Mouse (Mus musculus): Measurements from ENCODE around the gene Cdkn1b. TPM values are rescaled to one million over a fixed set of nuclear protein-coding genes. Genes with fewer than 3 reads are reported as not detected.

The Cdkn1b gene
- polyA plus RNA-seq, 1 experiment from 2014 or later = 13.9 TPM

GRCm38 (mm10) chr6:134924262-134924661 is 4.1 kb downstream of the Cdkn1b start:
- Histone ChIP-seq H3K36me3 (ENCODE audit: control insufficient read depth, insufficient read depth, low read length) (no peaks in the 10 kb centered on the region; the same call in 1 of the 2 replicates), H3K9me3 (replicated peaks; ENCODE audit: control insufficient read depth, low read length) (no peaks in the 10 kb centered on the region), H3K9ac (ENCODE audit: low read depth, low read length) (no peak overlapping the region), H3K4me1 (ENCODE audit: control insufficient read depth, insufficient read depth, low read length) (peaks cover 15% of the 10 kb centered on the region), H3K27ac (ENCODE audit: low read depth, low read length) (no peak overlapping the region), H3K4me2 (no peak overlapping the region), H3K4me3 (ENCODE audit: low read depth, low read length) (no peak overlapping the region), H3K27me3 (ENCODE audit: control insufficient read depth, insufficient read depth, low read length) (no peaks in the 10 kb centered on the region)
- no peak for ATAC-seq (replicated peaks; ENCODE audit: insufficient number of reproducible peaks, low FRiP score, low TSS enrichment)
- 71% methylated on average over 3 of the region's 3 CpGs for WGBS (ENCODE audit: insufficient replicate concordance)

- Histone ChIP-seq H3K4me1 (ENCODE audit: control insufficient read depth, insufficient read depth, low read length) (peaks cover 19% of the 10 kb centered on the region), H3K4me3 (ENCODE audit: low read depth, low read length) (no peak overlapping the region), H3K36me3 (ENCODE audit: control insufficient read depth, insufficient read depth, low read length) (no peaks in the 10 kb centered on the region; the same call in 1 of the 2 replicates), H3K9ac (ENCODE audit: low read depth, low read length) (no peak overlapping the region), H3K9me3 (replicated peaks; ENCODE audit: control insufficient read depth, low read length) (no peaks in the 10 kb centered on the region), H3K27ac (ENCODE audit: low read depth, low read length) (no peak overlapping the region), H3K27me3 (ENCODE audit: control insufficient read depth, insufficient read depth, low read length) (no peaks in the 10 kb centered on the region), H3K4me2 (no peak overlapping the region)
- no peak for ATAC-seq (replicated peaks; ENCODE audit: insufficient number of reproducible peaks, low FRiP score, low TSS enrichment)
- 73% methylated on average over 4 of the region's 4 CpGs for WGBS (ENCODE audit: insufficient replicate concordance)
These were observed 5.6 kb downstream of the Cdkn1b start for GRCm38 (mm10) chr6:134925673-134926337.

GRCm38 (mm10) chr6:134926338-134926705 is 6.1 kb downstream of the Cdkn1b start:
- ATAC-seq (replicated peaks; ENCODE audit: insufficient number of reproducible peaks, low FRiP score, low TSS enrichment) = no peak
- H3K36me3 ChIP-seq (ENCODE audit: control insufficient read depth, insufficient read depth, low read length) = no peaks in the 10 kb centered on the region; the same call in 1 of the 2 replicates
- H3K27me3 ChIP-seq (ENCODE audit: control insufficient read depth, insufficient read depth, low read length) = no peaks in the 10 kb centered on the region
- H3K27ac ChIP-seq (ENCODE audit: low read depth, low read length) = peak overlapping the region; percentile 97; the same call in 1 of the 2 replicates
- peak overlapping the region; percentile 97 for H3K4me2 ChIP-seq
- H3K9me3 ChIP-seq (replicated peaks; ENCODE audit: control insufficient read depth, low read length) = no peaks in the 10 kb centered on the region
- H3K4me3 ChIP-seq (ENCODE audit: low read depth, low read length) = peak overlapping the region; percentile 67
- 21% methylated on average over 3 of the region's 3 CpGs for WGBS (ENCODE audit: insufficient replicate concordance)
- H3K9ac ChIP-seq (ENCODE audit: low read depth, low read length) = peak overlapping the region; percentile 80
- peaks cover 19% of the 10 kb centered on the region for H3K4me1 ChIP-seq (ENCODE audit: control insufficient read depth, insufficient read depth, low read length)

- Histone ChIP-seq H3K9me3 (replicated peaks; ENCODE audit: control insufficient read depth, low read length) (no peaks in the 10 kb centered on the region), H3K4me1 (ENCODE audit: control insufficient read depth, insufficient read depth, low read length) (peaks cover 17% of the 10 kb centered on the region), H3K4me2 (peak overlapping the region; percentile 97), H3K9ac (ENCODE audit: low read depth, low read length) (peak overlapping the region; percentile 80), H3K4me3 (ENCODE audit: low read depth, low read length) (peak overlapping the region; percentile 67), H3K36me3 (ENCODE audit: control insufficient read depth, insufficient read depth, low read length) (no peaks in the 10 kb centered on the region; the same call in 1 of the 2 replicates), H3K27me3 (ENCODE audit: control insufficient read depth, insufficient read depth, low read length) (no peaks in the 10 kb centered on the region), H3K27ac (ENCODE audit: low read depth, low read length) (peak overlapping the region; percentile 97)
- WGBS (ENCODE audit: insufficient replicate concordance) = under 1% methylated on average over 63 of the region's 63 CpGs
- peak; percentile 25; the same call in 1 of the 2 replicates for ATAC-seq (replicated peaks; ENCODE audit: insufficient number of reproducible peaks, low FRiP score, low TSS enrichment)
These were observed 6.8 kb downstream of the Cdkn1b start for GRCm38 (mm10) chr6:134926803-134927594.

- peak overlapping the region; percentile 97 for H3K4me2 ChIP-seq
- H3K4me3 ChIP-seq (ENCODE audit: low read depth, low read length) = peak overlapping the region; percentile 67
- ATAC-seq (replicated peaks; ENCODE audit: insufficient number of reproducible peaks, low FRiP score, low TSS enrichment) = peak; percentile 5; the same call in 1 of the 2 replicates
- H3K27ac ChIP-seq (ENCODE audit: low read depth, low read length) = peak overlapping the region; percentile 97
- peak overlapping the region; percentile 80 for H3K9ac ChIP-seq (ENCODE audit: low read depth, low read length)
- no peaks in the 10 kb centered on the region for H3K27me3 ChIP-seq (ENCODE audit: control insufficient read depth, insufficient read depth, low read length)
- no peaks in the 10 kb centered on the region; the same call in 1 of the 2 replicates for H3K36me3 ChIP-seq (ENCODE audit: control insufficient read depth, insufficient read depth, low read length)
- H3K9me3 ChIP-seq (replicated peaks; ENCODE audit: control insufficient read depth, low read length) = no peaks in the 10 kb centered on the region
- WGBS (ENCODE audit: insufficient replicate concordance) = 1% methylated on average over 13 of the region's 13 CpGs
- H3K4me1 ChIP-seq (ENCODE audit: control insufficient read depth, insufficient read depth, low read length) = peaks cover 13% of the 10 kb centered on the region
These were observed 7.4 kb downstream of the Cdkn1b start for GRCm38 (mm10) chr6:134927595-134928095.

GRCm38 (mm10) chr6:134928096-134928888 is 8.1 kb downstream of the Cdkn1b start:
- peak overlapping the region; percentile 97 for H3K27ac ChIP-seq (ENCODE audit: low read depth, low read length)
- H3K4me2 ChIP-seq = peak overlapping the region; percentile 97
- WGBS (ENCODE audit: insufficient replicate concordance) = under 1% methylated on average over 63 of the region's 63 CpGs
- peaks cover 15% of the 10 kb centered on the region for H3K4me1 ChIP-seq (ENCODE audit: control insufficient read depth, insufficient read depth, low read length)
- ATAC-seq (replicated peaks; ENCODE audit: insufficient number of reproducible peaks, low FRiP score, low TSS enrichment) = peak; percentile 85
- no peaks in the 10 kb centered on the region; the same call in 1 of the 2 replicates for H3K36me3 ChIP-seq (ENCODE audit: control insufficient read depth, insufficient read depth, low read length)
- peak overlapping the region; percentile 84 for H3K9ac ChIP-seq (ENCODE audit: low read depth, low read length)
- no peaks in the 10 kb centered on the region for H3K27me3 ChIP-seq (ENCODE audit: control insufficient read depth, insufficient read depth, low read length)
- H3K9me3 ChIP-seq (replicated peaks; ENCODE audit: control insufficient read depth, low read length) = no peaks in the 10 kb centered on the region
- H3K4me3 ChIP-seq (ENCODE audit: low read depth, low read length) = peak overlapping the region; percentile 67

- Histone ChIP-seq H3K4me3 (ENCODE audit: low read depth, low read length) (peak overlapping the region; percentile 67), H3K27me3 (ENCODE audit: control insufficient read depth, insufficient read depth, low read length) (no peaks in the 10 kb centered on the region), H3K9me3 (replicated peaks; ENCODE audit: control insufficient read depth, low read length) (no peaks in the 10 kb centered on the region), H3K9ac (ENCODE audit: low read depth, low read length) (peak overlapping the region; percentile 84), H3K4me2 (peak overlapping the region; percentile 97), H3K36me3 (ENCODE audit: control insufficient read depth, insufficient read depth, low read length) (no peaks in the 10 kb centered on the region; the same call in 1 of the 2 replicates), H3K4me1 (ENCODE audit: control insufficient read depth, insufficient read depth, low read length) (peaks cover 13% of the 10 kb centered on the region), H3K27ac (ENCODE audit: low read depth, low read length) (peak overlapping the region; percentile 97)
- WGBS (ENCODE audit: insufficient replicate concordance) = under 1% methylated on average over 15 of the region's 15 CpGs
- peak; percentile 28 for ATAC-seq (replicated peaks; ENCODE audit: insufficient number of reproducible peaks, low FRiP score, low TSS enrichment)
These were observed 8.7 kb downstream of the Cdkn1b start for GRCm38 (mm10) chr6:134928889-134929310.

GRCm38 (mm10) chr6:134929926-134930325 is 9.7 kb downstream of the Cdkn1b start:
- no peaks in the 10 kb centered on the region for H3K27me3 ChIP-seq (ENCODE audit: control insufficient read depth, insufficient read depth, low read length)

More at GRCm38 (mm10) chr6:134929926-134930325, 9.7 kb downstream of the Cdkn1b start:
- Histone ChIP-seq H3K4me3 (ENCODE audit: low read depth, low read length) (peak overlapping the region; percentile 67), H3K4me1 (ENCODE audit: control insufficient read depth, insufficient read depth, low read length) (peaks cover 13% of the 10 kb centered on the region), H3K27ac (ENCODE audit: low read depth, low read length) (0 out of 2 replicates have a peak overlapping the region, but pooled peaks have one; percentile 29), H3K4me2 (peak overlapping the region; percentile 97), H3K9me3 (replicated peaks; ENCODE audit: control insufficient read depth, low read length) (no peaks in the 10 kb centered on the region), H3K9ac (ENCODE audit: low read depth, low read length) (peak overlapping the region; percentile 64), H3K36me3 (ENCODE audit: control insufficient read depth, insufficient read depth, low read length) (no peaks in the 10 kb centered on the region)
- no peak for ATAC-seq (replicated peaks; ENCODE audit: insufficient number of reproducible peaks, low FRiP score, low TSS enrichment)
- 46% methylated on average over 4 of the region's 4 CpGs for WGBS (ENCODE audit: insufficient replicate concordance)
